Mouse (Mus musculus) spleen, adult 12 weeks (tissue): ENCODE measurements around the gene Adrm1.

Experiments used
- DNase-seq: peaks from one replicate; pipeline ENCODE4 v3.0.0; 2022; ENCODE audit warnings: low spot score

Adrm1 gene

DNA sequence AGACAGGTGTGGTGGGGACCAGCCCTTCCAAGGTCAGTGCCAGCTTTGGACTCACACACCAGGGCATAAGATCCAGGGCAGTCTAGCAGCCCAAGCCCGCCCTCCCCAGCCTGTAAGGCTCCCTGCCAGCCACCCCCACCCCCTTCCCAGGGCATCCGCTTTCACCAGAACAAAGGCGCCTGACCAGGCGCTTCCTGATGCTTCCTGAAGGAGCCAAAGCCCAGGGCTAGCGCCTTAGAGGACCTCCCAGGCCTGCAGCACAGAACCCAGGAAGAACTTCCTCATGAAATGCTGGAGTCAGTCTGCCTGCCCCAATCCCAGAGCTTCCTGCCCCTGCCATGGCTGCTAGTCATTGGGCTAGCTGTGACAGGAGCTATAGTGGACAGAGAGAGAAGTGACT, 47.4 kb downstream of the Adrm1 start:
- no peak for DNase-seq

DNA sequence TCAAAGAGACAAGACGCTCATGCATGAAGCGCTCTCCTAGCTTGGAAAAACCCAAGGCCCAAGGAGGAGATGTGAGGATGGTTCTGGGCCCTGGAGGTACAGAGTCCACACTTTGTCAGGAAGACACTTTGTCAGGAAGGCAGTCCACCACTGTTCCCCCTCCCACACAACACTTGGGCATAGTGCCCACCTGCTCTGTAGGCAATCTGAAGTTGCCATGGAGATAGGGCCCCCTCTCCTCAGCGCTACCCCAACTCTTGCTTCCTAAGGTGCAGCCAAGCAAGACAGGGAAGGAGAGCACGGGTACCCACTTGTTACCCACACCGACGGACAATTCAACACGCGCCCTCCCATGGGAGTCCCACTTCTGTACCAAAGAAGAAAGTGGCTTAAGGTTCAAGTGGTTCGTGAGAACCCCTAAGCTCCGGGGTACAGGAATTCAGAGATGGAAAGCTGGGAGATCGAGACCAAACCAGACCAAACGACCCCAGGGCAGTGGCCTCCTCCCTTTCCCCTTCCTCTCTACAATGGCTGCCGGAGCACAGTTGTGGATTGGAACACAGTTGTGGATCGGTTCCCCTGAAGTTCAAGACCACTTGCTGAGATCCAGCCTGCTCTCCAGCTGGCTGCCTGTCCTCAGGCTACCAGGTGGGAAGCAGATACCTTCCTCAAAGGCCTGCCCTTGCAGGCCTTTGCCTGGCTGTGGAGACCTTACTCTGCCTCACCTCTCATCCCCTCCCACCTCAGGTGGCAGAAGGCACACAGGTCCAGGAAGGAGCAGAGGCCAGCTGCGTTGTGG, 48.1 kb downstream of the Adrm1 start:
- no peak for DNase-seq

DNA sequence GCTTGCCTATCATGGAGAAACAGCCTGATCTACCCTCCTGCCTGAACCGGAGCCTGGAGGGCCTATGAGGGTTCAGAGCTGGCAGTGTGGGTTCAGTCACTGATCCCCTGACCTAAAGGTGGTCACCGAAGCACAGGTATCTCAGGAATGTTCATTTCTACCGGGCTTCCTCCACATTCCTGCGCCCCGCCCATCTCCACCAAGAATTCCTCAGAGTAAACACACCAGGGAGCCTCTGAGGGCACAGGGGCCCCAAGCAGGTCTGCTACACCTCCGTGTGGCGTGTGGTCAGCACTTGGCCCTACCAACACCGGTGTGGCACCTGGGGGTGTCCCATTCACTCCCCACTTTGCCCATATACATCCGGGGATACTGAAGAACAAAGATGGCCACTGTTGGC, 48.9 kb downstream of the Adrm1 start:
- no peak for DNase-seq

DNA sequence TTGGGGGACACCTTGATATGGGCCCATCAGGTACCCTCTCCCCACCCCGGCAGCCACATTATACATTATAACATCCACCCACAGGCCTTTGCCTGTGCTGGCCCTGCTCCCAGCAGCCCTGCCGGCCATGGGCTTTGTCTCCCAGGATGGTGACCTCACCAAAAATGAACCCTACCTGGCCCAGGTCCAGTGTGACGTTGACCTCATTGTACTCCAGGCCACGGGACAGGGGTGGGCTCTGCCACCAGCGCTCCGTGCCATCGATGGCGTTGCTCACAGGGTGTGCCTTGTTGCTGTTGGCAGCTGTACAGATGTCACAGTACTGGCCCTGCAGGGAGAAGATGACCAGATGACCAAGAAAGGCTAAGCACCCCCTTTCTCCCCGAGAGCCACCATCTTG, 49.8 kb downstream of the Adrm1 start:
- no peak for DNase-seq

DNA sequence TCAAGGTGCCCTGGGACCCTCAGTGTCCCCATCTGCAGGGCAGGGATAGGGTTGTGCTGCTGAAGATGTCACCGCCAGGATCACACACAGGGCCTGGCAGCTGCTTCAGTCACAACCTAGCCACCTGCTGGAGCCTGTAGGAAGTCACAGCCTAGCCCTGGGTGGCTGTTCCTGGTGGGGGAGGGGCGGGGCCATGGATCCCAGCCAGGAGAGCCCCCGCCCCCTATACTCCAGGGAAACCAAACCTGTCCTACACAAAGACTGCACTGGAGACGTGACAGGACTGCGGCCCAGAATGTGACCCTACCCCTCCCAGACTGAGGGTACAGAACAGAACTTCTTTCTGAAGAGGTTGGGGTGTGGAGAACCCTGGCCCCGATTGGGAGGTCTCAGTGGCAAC, 51.0 kb downstream of the Adrm1 start:
- DNase-seq = no peak

DNA sequence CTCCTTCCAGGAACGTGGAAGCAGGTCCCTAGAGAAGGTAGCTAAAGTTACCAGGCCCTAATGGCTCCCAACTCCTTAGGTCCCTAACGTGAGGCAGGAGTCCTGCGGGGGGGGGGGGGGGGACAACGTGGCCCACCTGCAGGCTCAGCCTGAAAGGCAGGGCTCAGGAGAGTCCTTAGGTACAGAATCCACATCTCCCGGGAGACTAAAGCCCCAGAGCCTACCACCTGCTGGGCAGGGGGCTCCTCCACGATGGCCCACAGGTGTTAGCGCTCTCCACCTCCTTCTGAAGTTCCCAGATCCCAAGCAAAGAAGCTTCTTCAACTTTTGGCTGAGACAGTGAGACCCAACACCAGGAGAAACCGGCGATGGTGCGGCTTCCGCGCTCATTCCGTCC, 53.4 kb downstream of the Adrm1 start:
- DNase-seq = no peak

DNA sequence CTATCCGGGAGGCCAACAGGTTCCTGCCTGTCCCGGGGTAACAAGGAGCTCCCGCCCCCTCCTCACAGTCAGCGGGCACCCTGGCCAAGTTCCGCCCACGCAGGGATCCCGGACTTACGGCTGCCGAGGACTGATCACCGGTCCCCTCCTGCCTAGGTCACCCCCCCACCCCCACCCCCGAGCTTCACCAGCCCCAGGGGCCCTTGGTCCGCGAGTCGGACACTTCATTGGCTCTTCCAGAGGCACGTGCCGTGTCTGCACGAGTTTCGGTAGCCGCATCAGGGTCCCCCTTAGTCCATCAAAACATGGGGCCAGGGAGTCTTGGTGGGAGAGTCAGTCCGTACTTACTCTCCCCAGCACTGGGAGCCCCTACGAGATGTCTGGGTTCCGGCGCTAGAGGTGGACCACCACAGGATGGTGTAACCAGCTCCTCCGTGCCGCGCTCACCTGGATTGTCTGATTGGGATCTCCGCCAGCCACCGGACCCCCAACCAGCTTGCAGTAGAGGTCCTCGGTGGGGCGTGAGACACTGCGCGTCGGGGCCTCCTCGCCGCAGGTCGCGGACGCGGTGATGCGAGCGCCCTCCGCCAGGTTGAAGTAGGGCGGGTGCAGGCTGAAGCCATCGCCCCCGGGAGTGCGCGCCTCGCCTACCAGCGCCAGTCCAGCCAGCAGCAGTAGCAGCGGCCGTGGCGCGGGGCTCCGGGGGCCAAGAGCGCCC, 53.9 kb downstream of the Adrm1 start:
- DNase-seq = no peak
